Mouse (Mus musculus): ENCODE results near the gene Fam89b.

The Fam89b gene

GRCm38 (mm10) chr19:5734325-5734724, 4.9 kb upstream of the Fam89b start:
- DNase-seq = no peak

DNA sequence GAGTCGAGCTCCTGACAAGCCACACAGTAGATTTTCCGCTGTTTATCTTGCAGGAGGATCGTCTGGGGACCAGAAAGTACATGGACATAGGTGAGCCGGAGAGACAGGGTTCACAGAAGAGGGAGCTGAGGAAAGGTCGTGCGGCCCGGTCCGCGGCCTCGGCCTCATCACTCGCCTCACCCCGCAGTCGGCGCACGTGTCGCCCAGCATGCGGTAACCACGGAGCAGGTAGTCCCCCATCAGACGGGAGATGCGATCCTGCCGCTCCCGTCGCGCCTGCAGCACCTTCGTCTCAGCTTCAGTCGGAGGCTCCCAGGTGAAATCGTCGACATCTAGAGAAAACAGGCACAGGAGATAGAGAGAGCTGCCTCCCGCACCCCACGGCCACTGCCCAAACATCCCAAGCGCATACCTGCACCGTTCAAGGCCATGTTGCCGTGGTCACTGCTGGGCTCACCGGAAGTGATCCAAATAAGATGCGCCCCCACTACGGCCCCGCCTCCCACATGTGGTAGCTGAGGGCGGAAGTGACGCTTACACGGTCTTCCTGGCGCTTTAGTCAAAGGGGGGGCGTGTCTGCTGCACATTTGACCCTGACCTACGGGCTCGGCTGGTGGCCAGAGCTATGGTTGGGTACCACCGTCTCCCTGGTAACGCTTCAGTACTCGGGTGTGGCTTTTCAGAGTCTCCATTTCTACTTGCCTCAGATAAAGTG, 2.0 kb upstream of the Fam89b start:
- peak; percentile 96 for DNase-seq

DNA sequence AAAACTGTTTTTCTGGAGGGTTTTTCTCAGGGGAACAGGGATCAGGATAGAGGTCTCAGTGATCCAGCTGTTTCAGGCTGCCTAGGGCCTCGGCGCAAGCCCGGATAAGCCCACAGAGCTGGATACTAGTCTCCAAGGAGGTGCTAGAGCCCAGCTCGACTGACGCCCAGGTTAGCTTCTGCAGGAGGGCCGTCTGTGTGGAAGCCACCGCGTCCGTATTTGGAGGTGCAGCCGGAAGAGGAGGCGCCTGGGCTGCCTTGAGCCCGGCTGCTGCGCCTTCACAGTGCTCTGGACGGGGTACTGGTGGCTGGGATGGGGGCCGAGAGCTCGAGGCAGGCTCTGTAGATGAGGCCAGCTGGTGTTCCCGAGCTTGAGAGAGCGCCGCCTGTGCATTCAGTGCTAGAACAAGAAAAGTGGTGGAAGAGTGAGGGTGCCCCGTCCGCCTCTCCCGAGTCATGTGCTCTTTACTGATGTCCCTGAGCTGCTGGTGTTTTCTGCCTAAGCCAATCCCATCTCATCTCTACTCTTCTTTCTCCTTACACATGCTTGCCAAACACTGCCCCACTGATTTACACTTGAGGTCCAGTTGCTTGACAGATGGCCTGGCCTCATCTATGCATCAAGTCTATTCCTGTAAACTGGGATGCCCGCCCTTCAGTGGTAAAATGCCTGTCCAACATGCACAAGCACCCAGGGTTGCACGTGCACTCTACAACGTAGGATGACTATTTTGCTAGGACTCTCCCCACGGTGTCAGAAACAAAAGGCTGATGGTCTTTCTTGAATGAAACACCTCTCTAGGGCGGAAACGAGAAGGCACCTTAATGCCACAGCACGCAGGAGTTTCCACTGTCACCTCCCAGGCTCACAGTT, 1.1 kb upstream of the Fam89b start:
- no peak for DNase-seq

GRCm38 (mm10) chr19:5728631-5729443, 616 bp downstream of the Fam89b start:
- DNase-seq = peak; percentile 70

GRCm38 (mm10) chr19:5727701-5728100, 1.8 kb downstream of the Fam89b start:
- DNase-seq = peak; percentile 89

DNA sequence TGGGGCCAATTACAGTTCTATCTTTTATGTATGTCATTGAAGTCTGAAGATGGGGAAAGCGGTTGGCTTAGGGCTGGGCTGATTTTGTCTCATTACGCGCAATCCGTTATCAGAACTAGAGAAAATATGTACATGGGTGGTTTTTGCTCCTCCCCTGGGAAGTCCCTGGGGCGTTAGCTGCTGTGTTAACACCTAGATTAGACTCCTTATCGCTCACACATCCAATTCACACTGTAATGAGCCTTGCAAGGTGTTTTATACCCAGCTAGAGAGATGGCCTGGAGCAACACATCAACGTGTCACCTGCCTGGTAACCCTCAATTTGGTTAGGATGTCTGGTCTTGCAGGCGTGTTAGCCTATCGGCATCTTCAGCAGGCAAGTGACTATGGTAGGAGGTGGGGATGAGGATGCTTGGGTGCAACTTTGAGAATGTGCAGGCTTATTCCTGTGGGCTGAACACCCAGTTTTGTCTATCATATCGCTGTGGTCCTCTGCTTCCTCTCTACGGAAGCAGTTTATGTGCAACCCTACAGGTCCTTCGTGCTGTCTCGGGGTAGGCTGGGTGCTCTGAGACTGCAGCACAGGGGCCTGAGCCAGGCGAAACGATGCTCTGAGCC, 2.4 kb downstream of the Fam89b start:
- no peak for DNase-seq

GRCm38 (mm10) chr19:5725767-5726515, 3.5 kb downstream of the Fam89b start, which contains the start of gene Ehbp1l1:
TSS of gene Ehbp1l1 (minus strand) at chr19:5726317.
- peak; percentile 89 for DNase-seq

- no peak for DNase-seq
These were observed 4.3 kb downstream of the Fam89b start for GRCm38 (mm10) chr19:5725029-5725707.

DNA sequence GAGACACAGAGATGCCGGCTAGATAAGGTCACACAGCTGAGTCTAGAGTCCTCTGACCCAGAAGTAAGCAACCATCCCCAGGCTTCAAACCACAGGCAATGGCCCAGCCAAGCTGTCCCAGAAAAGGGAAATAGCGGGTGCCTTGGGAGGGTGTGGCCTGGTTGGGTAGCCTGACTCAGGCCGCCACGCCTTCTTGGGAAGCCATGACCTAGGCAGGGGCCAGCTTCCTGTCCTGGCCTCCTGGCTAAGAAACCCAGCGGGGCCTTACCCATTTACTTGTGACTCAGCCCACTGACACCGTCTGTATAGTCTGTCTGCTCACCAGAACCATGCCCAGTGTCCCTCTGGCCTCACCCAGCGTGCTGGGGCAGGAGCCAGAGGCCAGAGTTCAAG, 4.9 kb downstream of the Fam89b start:
- peak; percentile 75 for DNase-seq

GRCm38 (mm10) chr19:5723934-5724548, 5.4 kb downstream of the Fam89b start:
- DNase-seq = no peak

GRCm38 (mm10) chr19:5722848-5723425, 6.5 kb downstream of the Fam89b start:
- no peak for DNase-seq

- DNase-seq = no peak
These were observed 8.2 kb downstream of the Fam89b start for GRCm38 (mm10) chr19:5721233-5721632.

GRCm38 (mm10) chr19:5716955-5717354, 12.5 kb downstream of the Fam89b start:
- DNase-seq = no peak

- peak; percentile 58 for DNase-seq
These were observed 13.4 kb downstream of the Fam89b start for GRCm38 (mm10) chr19:5715793-5716688.

DNA sequence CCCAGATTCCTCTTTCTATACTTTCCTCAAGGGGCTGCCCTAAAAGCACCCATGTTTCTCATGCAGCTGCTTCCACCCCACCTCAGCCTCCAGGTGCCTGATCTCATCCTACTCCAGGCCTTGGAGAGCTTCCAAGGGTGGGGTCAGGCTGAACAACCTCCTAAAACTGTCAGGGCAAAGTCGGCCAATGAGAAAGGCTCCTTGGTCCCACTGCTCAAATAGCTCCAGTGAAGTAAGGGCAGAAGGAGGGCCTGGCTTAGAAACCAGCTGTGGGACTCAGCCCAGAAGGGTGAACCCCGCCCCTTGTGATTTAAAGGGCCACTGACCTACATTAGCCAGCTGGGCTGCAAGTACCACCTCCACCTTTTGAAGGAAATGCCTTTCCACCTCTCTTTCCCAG, 15.7 kb downstream of the Fam89b start:
- peak; percentile 84 for DNase-seq

DNA sequence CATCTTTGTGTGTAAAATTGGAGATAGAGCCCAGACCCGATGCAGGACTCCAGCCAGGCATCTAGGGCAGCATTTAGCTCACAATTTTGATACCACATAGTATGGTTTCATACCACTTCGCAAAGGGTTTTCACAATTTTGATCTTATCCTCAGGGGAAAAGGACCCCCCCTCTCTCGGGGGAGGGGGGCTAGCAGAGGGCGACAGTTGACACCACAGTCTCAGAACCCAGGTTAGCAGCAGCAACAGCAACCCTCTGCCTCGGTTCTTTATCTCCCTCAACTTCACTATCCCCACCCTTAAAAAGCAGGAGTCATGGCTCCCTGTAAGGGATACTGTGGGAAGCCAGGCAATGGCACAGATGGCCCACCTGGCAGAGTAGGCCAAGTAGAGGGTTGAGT, 16.2 kb downstream of the Fam89b start:
- DNase-seq = no peak

DNA sequence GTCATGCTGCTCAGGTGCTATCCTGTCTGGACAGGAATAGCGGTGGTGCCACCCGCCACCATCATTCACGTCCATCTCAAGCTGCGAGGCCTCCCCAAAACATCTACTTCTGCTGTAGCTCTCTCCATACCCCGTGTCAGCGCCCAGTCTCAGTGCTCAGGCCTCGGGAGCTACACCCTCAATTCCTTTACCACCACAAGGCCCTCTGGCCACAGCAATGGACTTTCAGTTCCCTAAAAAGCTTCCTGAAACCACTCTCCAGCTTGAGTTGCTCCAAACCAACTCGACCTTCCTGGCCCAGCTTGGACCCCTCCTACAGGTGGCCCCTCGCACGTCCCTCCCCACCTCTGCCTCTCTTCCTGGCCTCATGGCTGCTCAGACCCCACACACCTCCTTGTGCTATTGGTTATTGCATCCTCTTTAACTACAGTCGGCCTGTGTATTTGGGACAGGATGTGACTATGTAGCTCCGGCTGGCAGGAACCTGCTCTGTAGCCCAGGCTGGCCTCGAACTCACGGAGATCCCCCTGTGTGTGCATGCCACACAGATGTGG, 17.5 kb downstream of the Fam89b start:
- DNase-seq = no peak

DNA sequence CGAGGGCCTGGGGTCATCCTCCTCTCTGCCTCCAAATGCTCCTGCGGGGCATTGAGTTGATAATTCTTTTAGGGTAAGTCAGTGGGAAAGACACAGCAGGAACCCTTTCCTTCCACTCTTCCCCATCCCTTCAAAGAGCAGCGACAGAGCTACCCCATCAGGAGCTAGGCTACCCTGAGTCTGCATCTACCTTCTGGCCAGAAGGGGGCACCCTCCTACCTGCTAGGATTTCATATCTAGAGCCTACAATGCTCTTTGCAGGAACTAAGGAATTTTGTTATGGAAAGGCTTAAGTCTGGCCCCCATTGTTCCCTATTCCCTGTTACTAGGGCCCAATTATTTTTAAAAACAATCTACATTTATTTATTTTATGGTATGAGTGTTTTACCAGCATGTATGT, 18.2 kb downstream of the Fam89b start:
- DNase-seq = peak; percentile 87

- DNase-seq = no peak
These were observed 18.9 kb downstream of the Fam89b start for GRCm38 (mm10) chr19:5710581-5710980.
